Mouse (Mus musculus) embryonic facial prominence, embryonic 11.5 days (tissue): ENCODE data around the gene 4930524B15Rik. TPM values are rescaled to one million over a fixed set of nuclear protein-coding genes. Genes with fewer than 3 reads are reported as not detected.
"Not testable (repeated sequence)": the region's sequence is repeated elsewhere in the genome, so short reads cannot be mapped to it uniquely, and the experiment has no call there.

ENCODE experiments used
- ATAC-seq: fragments of 200-750 bp; cut with Nextera tagmentation; replicated peaks from 2 replicates; pipeline ENCODE4 v1.8.0; 2017; ENCODE audit warnings: low read depth; ENCODE audit not compliant: insufficient number of reproducible peaks, low FRiP score, low TSS enrichment
- DNase-seq: peaks from one replicate; pipeline ENCODE4 v3.0.0-alpha.2; 2015; ENCODE audit warnings: low spot score
- H3K27ac ChIP-seq: fragments of 300-500 bp; sonication (generic); replicated peaks from 2 replicates; pipeline ENCODE4 v1.5.1; 2014; ENCODE audit warnings: mild to moderate bottlenecking, low read depth, low read length, control low read depth
- H3K27me3 ChIP-seq: fragments of 300-500 bp; sonication (generic); 2 replicates; pipeline ENCODE4 v1.6.1; 2014; ENCODE audit warnings: mild to moderate bottlenecking, low read length, moderate library complexity, mixed read lengths; ENCODE audit not compliant: control insufficient read depth, insufficient read depth
- H3K36me3 ChIP-seq: fragments of 300-500 bp; sonication (generic); replicated peaks from 2 replicates; pipeline ENCODE4 v1.6.1; 2014; ENCODE audit warnings: low read depth, mild to moderate bottlenecking, low read length, moderate library complexity, mixed read lengths; ENCODE audit not compliant: control insufficient read depth, insufficient read depth
- H3K4me1 ChIP-seq: fragments of 300-500 bp; sonication (generic); 2 replicates; pipeline ENCODE4 v1.6.1; 2014; ENCODE audit warnings: low read length, mixed read lengths; ENCODE audit not compliant: control insufficient read depth, insufficient read depth
- H3K4me2 ChIP-seq: fragments of 300-500 bp; sonication (generic); 2 replicates; pipeline ENCODE4 v1.6.1; 2014; ENCODE audit warnings: low read depth, mild to moderate bottlenecking, control low read depth, low read length, moderate library complexity
- H3K4me3 ChIP-seq: fragments of 300-500 bp; sonication (generic); 2 replicates; pipeline ENCODE4 v1.5.1; 2014; ENCODE audit warnings: low read depth, low read length, control low read depth
- H3K9ac ChIP-seq: fragments of 300-500 bp; sonication (generic); replicated peaks from 2 replicates; pipeline ENCODE4 v1.6.1; 2014; ENCODE audit warnings: mild to moderate bottlenecking, control low read depth, low read length
- H3K9me3 ChIP-seq: fragments of 300-500 bp; sonication (generic); replicated peaks from 2 replicates; pipeline ENCODE4 v1.6.1; 2016; ENCODE audit warnings: mild to moderate bottlenecking, low read length, inconsistent platforms, mixed read lengths; ENCODE audit not compliant: control insufficient read depth
- WGBS: fragments of 180-500 bp; shearing (Covaris S2); extraction: QIAGEN DNeasy Blood & Tissue Kit; methylation state at CpG from one replicate; pipeline ENCODE4 v1.1.7; 2014; 5-methylcytosine and 5-hydroxymethylcytosine counted together
- polyA plus RNA-seq: library from polyadenylated mRNA; unstranded; fragments of >200 nt; fragmentation: Nextera tagmentation; extraction: Ambion mirVana; gene quantifications from 2 replicates; pipeline ENCODE4 v1.2.1, GENCODE M21; 2014

4930524B15Rik gene
- polyA plus RNA-seq, 1 experiment from 2014 or later = not detected

GRCm38 (mm10) chr11:31976137-31976536, 10.7 kb downstream of the 4930524B15Rik start:
- ATAC-seq (no peak), DNase-seq (no peak)
- Histone ChIP-seq H3K4me1 (no peaks in the 10 kb centered on the region), H3K4me2 (no peak overlapping the region), H3K9ac (no peak overlapping the region), H3K36me3 (no peaks in the 10 kb centered on the region), H3K27ac (no peak overlapping the region), H3K27me3 (no peaks in the 10 kb centered on the region), H3K9me3 (no peaks in the 10 kb centered on the region), H3K4me3 (no peak overlapping the region)
- WGBS = 79% methylated on average over 5 of the region's 5 CpGs

- not testable (repeated sequence) for H3K4me1 ChIP-seq, H3K27ac ChIP-seq, H3K36me3 ChIP-seq, H3K4me2 ChIP-seq, H3K9me3 ChIP-seq, H3K9ac ChIP-seq, DNase-seq, H3K27me3 ChIP-seq, ATAC-seq, H3K4me3 ChIP-seq
- 92% methylated on average over 5 of the region's 5 CpGs for WGBS
Measured at GRCm38 (mm10) chr11:31980089-31980488, 14.7 kb downstream of the 4930524B15Rik start.

- no peak overlapping the region for H3K9ac ChIP-seq
- 81% methylated on average over 7 of the region's 7 CpGs for WGBS
- no peak overlapping the region for H3K4me3 ChIP-seq
- no peaks in the 10 kb centered on the region for H3K4me1 ChIP-seq
- no peak for DNase-seq
- no peaks in the 10 kb centered on the region for H3K9me3 ChIP-seq
- H3K27me3 ChIP-seq = no peaks in the 10 kb centered on the region
- ATAC-seq = no peak
- no peak overlapping the region for H3K27ac ChIP-seq
- no peaks in the 10 kb centered on the region for H3K36me3 ChIP-seq
- H3K4me2 ChIP-seq = no peak overlapping the region
Measured at GRCm38 (mm10) chr11:31981830-31982229, 16.4 kb downstream of the 4930524B15Rik start.

GRCm38 (mm10) chr11:31982247-31982943, 17.0 kb downstream of the 4930524B15Rik start:
- not testable (repeated sequence) for H3K27me3 ChIP-seq, H3K4me1 ChIP-seq, H3K36me3 ChIP-seq, H3K4me3 ChIP-seq, ATAC-seq, DNase-seq, H3K9me3 ChIP-seq, H3K9ac ChIP-seq, H3K4me2 ChIP-seq, H3K27ac ChIP-seq
- WGBS = 84% methylated on average over 13 of the region's 13 CpGs

GRCm38 (mm10) chr11:31983249-31983648, 17.9 kb downstream of the 4930524B15Rik start:
- H3K27ac ChIP-seq = no peak overlapping the region
- H3K36me3 ChIP-seq = no peaks in the 10 kb centered on the region
- no peak overlapping the region for H3K4me3 ChIP-seq
- H3K4me2 ChIP-seq = no peak overlapping the region
- DNase-seq (no peak), ATAC-seq (no peak)
- H3K9ac ChIP-seq = no peak overlapping the region
- H3K9me3 ChIP-seq = no peaks in the 10 kb centered on the region
- H3K4me1 ChIP-seq = no peaks in the 10 kb centered on the region
- no peaks in the 10 kb centered on the region for H3K27me3 ChIP-seq

GRCm38 (mm10) chr11:31984786-31985185, 19.4 kb downstream of the 4930524B15Rik start:
- no peak for ATAC-seq
- H3K4me2 ChIP-seq = no peak overlapping the region
- WGBS = 78% methylated on average over 2 of the region's 2 CpGs

GRCm38 (mm10) chr11:31992535-31992934, 27.1 kb downstream of the 4930524B15Rik start:
- WGBS = 84% methylated on average over 3 of the region's 3 CpGs

More at GRCm38 (mm10) chr11:31984786-31985185, 19.4 kb downstream of the 4930524B15Rik start:
- H3K27ac ChIP-seq = no peak overlapping the region
- H3K9me3 ChIP-seq = no peaks in the 10 kb centered on the region
- no peaks in the 10 kb centered on the region for H3K4me1 ChIP-seq
- H3K9ac ChIP-seq = no peak overlapping the region
- H3K4me3 ChIP-seq = no peak overlapping the region
- DNase-seq = no peak
- H3K36me3 ChIP-seq = no peaks in the 10 kb centered on the region
- no peaks in the 10 kb centered on the region for H3K27me3 ChIP-seq

GRCm38 (mm10) chr11:31999716-32000115, 34.3 kb downstream of the 4930524B15Rik start:
- H3K4me2 ChIP-seq = no peak overlapping the region
- no peak overlapping the region for H3K27ac ChIP-seq
- H3K4me3 ChIP-seq = no peak overlapping the region

More at GRCm38 (mm10) chr11:31992535-31992934, 27.1 kb downstream of the 4930524B15Rik start:
- Histone ChIP-seq H3K36me3 (no peaks in the 10 kb centered on the region), H3K27me3 (no peaks in the 10 kb centered on the region), H3K4me1 (no peaks in the 10 kb centered on the region), H3K4me2 (no peak overlapping the region), H3K27ac (no peak overlapping the region), H3K9me3 (no peaks in the 10 kb centered on the region), H3K4me3 (no peak overlapping the region), H3K9ac (no peak overlapping the region)
- ATAC-seq (no peak), DNase-seq (no peak)

More at GRCm38 (mm10) chr11:31999716-32000115, 34.3 kb downstream of the 4930524B15Rik start:
- H3K27me3 ChIP-seq = no peaks in the 10 kb centered on the region
- 61% methylated on average over 2 of the region's 2 CpGs for WGBS
- H3K9me3 ChIP-seq = no peaks in the 10 kb centered on the region
- DNase-seq = no peak
- ATAC-seq = no peak
- H3K9ac ChIP-seq = no peak overlapping the region
- peaks cover 3% of the 10 kb centered on the region for H3K4me1 ChIP-seq
- no peaks in the 10 kb centered on the region for H3K36me3 ChIP-seq
